Mouse (Mus musculus): Measurements from ENCODE around the gene Atg4c. TPM values are rescaled to one million over a fixed set of nuclear protein-coding genes. Genes with fewer than 3 reads are reported as not detected.
A peak's percentile ranks its signal among the peaks of the same experiment; 100 is the strongest.

Atg4c gene
- total RNA-seq, 2 experiments from 2014 or later, result 7.3 to 8.0 TPM

- TF ChIP-seq CTCF (IDR thresholded peaks at IDR 0.05), result no peak
- no peak for DNase-seq
- Histone ChIP-seq H3K4me3 (peak overlapping the region; percentile 71), H3K27ac (peak overlapping the region; percentile 98)
- intact Hi-C loops (cut with DNase I), result loop anchor here (5.0 kb wide), 1 partner anchor 268 kb away; no protein-coding TSS in a partner anchor
Observed at GRCm38 (mm10) chr4:99194826-99195225, 1.1 kb downstream of the Atg4c start.

- no peak for DNase-seq
- no peak overlapping the region for H3K4me3 ChIP-seq
- no peak for TF ChIP-seq CTCF (IDR thresholded peaks at IDR 0.05)
- intact Hi-C loops (cut with DNase I), result no loop called here
- no peak overlapping the region for H3K27ac ChIP-seq
Observed at GRCm38 (mm10) chr4:99198721-99199120, 5.0 kb downstream of the Atg4c start.

GRCm38 (mm10) chr4:99199757-99200251 lies 6.1 kb downstream of the Atg4c start:
- intact Hi-C loops (cut with DNase I), result no loop called here
- no peak for TF ChIP-seq CTCF (IDR thresholded peaks at IDR 0.05)
- peak; percentile 22 for DNase-seq
- Histone ChIP-seq H3K27ac (peak overlapping the region; percentile 55), H3K4me3 (peak overlapping the region; percentile 39)

- no peak overlapping the region for H3K27ac ChIP-seq
- peak overlapping the region; percentile 39 for H3K4me3 ChIP-seq
- intact Hi-C loops (cut with DNase I), result no loop called here
- DNase-seq, result no peak
- no peak for TF ChIP-seq CTCF (IDR thresholded peaks at IDR 0.05)
Observed at GRCm38 (mm10) chr4:99200383-99201136, 6.8 kb downstream of the Atg4c start.

GRCm38 (mm10) chr4:99205773-99206172 lies 12.0 kb downstream of the Atg4c start:
- intact Hi-C loops (cut with DNase I), result no loop called here
- DNase-seq, result peak; percentile 21
- H3K27ac ChIP-seq, result peak overlapping the region; percentile 63
- TF ChIP-seq CTCF (IDR thresholded peaks at IDR 0.05), result no peak
- no peak overlapping the region for H3K4me3 ChIP-seq

- DNase-seq, result peak; percentile 47
- intact Hi-C loops (cut with DNase I), result no loop called here
- Histone ChIP-seq H3K4me3 (peak overlapping the region; percentile 28; the same call in 1 of the 2 replicates), H3K27ac (peak overlapping the region; percentile 63)
- no peak for TF ChIP-seq CTCF (IDR thresholded peaks at IDR 0.05)
Observed at GRCm38 (mm10) chr4:99206356-99206755, 12.6 kb downstream of the Atg4c start.

- DNase-seq, result no peak
- TF ChIP-seq CTCF (IDR thresholded peaks at IDR 0.05), result no peak
- no peak overlapping the region for H3K27ac ChIP-seq
- H3K4me3 ChIP-seq, result no peak overlapping the region
- intact Hi-C loops (cut with DNase I), result no loop called here
Observed at GRCm38 (mm10) chr4:99210087-99210486, 16.4 kb downstream of the Atg4c start.

GRCm38 (mm10) chr4:99211606-99212005 lies 17.9 kb downstream of the Atg4c start:
- DNase-seq, result no peak

GRCm38 (mm10) chr4:99213123-99213522 lies 19.4 kb downstream of the Atg4c start:
- intact Hi-C loops (cut with DNase I), result no loop called here
- Histone ChIP-seq H3K4me3 (no peak overlapping the region), H3K27ac (no peak overlapping the region)
- TF ChIP-seq CTCF (IDR thresholded peaks at IDR 0.05), result no peak
- DNase-seq, result no peak

More at GRCm38 (mm10) chr4:99211606-99212005, 17.9 kb downstream of the Atg4c start:
- no peak overlapping the region for H3K27ac ChIP-seq
- no peak for TF ChIP-seq CTCF (IDR thresholded peaks at IDR 0.05)
- no peak overlapping the region for H3K4me3 ChIP-seq
- intact Hi-C loops (cut with DNase I), result no loop called here

- TF ChIP-seq CTCF (IDR thresholded peaks at IDR 0.05), result no peak
- Histone ChIP-seq H3K27ac (no peak overlapping the region), H3K4me3 (no peak overlapping the region)
- intact Hi-C loops (cut with DNase I), result no loop called here
- DNase-seq, result no peak
Observed at GRCm38 (mm10) chr4:99222221-99222620, 28.5 kb downstream of the Atg4c start.

GRCm38 (mm10) chr4:99224790-99225189 lies 31.1 kb downstream of the Atg4c start:
- Histone ChIP-seq H3K4me3 (no peak overlapping the region), H3K27ac (no peak overlapping the region)
- DNase-seq, result no peak
- no peak for TF ChIP-seq CTCF (IDR thresholded peaks at IDR 0.05)
- intact Hi-C loops (cut with DNase I), result no loop called here

GRCm38 (mm10) chr4:99227226-99227625 lies 33.5 kb downstream of the Atg4c start:
- TF ChIP-seq CTCF (IDR thresholded peaks at IDR 0.05), result no peak
- no peak overlapping the region for H3K27ac ChIP-seq
- intact Hi-C loops (cut with DNase I), result no loop called here
- H3K4me3 ChIP-seq, result no peak overlapping the region
- no peak for DNase-seq

- Histone ChIP-seq H3K27ac (no peak overlapping the region), H3K4me3 (no peak overlapping the region)
- intact Hi-C loops (cut with DNase I), result no loop called here
- DNase-seq, result no peak
- TF ChIP-seq CTCF (IDR thresholded peaks at IDR 0.05), result no peak
Observed at GRCm38 (mm10) chr4:99229371-99229770, 35.6 kb downstream of the Atg4c start.

Measured in gastrocnemius, adult 2 months (tissue).